Mouse (Mus musculus): ENCODE data around the gene Tiam1. TPM values are rescaled to one million over a fixed set of nuclear protein-coding genes. Genes with fewer than 3 reads are reported as not detected.

Gene Tiam1
- polyA plus RNA-seq, 1 experiment from 2014 or later, result 7.4 TPM

- H3K9ac ChIP-seq (ENCODE audit: low read depth, low read length), result no peak overlapping the region
- no peak overlapping the region for H3K4me2 ChIP-seq (ENCODE audit: low read depth, low read length)
- no peaks in the 10 kb centered on the region for H3K9me3 ChIP-seq (ENCODE audit: control insufficient read depth, low read length)
- WGBS, result 73% methylated on average over 6 of the region's 6 CpGs
- no peak overlapping the region for H3K27ac ChIP-seq (ENCODE audit: low read length)
- no peak overlapping the region for H3K4me3 ChIP-seq (ENCODE audit: low read length)
- ATAC-seq, result no peak
- no peaks in the 10 kb centered on the region for H3K27me3 ChIP-seq (replicated peaks; ENCODE audit: control insufficient read depth, insufficient read depth, low read length)
- no peaks in the 10 kb centered on the region for H3K36me3 ChIP-seq (ENCODE audit: control insufficient read depth, insufficient read depth, low read length)
- peaks cover 12% of the 10 kb centered on the region; the same call in 1 of the 2 replicates for H3K4me1 ChIP-seq (ENCODE audit: control insufficient read depth, insufficient read depth, low read length)
These were observed 193.3 kb downstream of the Tiam1 start for GRCm38 (mm10) chr16:89950251-89950650.

DNA sequence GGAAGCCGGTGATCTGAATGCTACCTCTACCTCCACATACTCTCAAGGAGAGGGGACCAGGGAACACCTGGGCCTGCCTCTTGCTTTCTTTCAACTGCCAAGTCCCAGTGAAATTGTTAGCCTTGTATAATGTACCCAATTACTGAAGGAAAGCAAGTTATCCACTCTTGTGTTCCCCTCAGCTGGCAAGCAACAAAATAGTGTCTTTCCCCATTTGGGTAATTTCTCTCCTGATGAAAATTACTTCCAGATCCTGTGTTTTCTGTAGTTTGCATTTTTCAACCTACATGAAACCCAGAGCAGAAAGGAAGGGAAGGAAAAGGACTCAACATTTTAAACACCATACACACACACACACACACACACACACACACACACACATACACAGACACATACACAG, 195.5 kb downstream of the Tiam1 start:
- ATAC-seq, result no peak
- H3K9ac ChIP-seq (ENCODE audit: low read depth, low read length), result no peak overlapping the region
- H3K27ac ChIP-seq (ENCODE audit: low read length), result no peak overlapping the region
- 100% methylated on average over 1 of the region's 1 CpGs for WGBS
- H3K9me3 ChIP-seq (ENCODE audit: control insufficient read depth, low read length), result no peaks in the 10 kb centered on the region
- no peak overlapping the region for H3K4me2 ChIP-seq (ENCODE audit: low read depth, low read length)
- 0 out of 2 replicates have a peak, but pooled peaks cover 7% of the 10 kb centered on the region for H3K4me1 ChIP-seq (ENCODE audit: control insufficient read depth, insufficient read depth, low read length)
- no peaks in the 10 kb centered on the region for H3K36me3 ChIP-seq (ENCODE audit: control insufficient read depth, insufficient read depth, low read length)
- H3K27me3 ChIP-seq (replicated peaks; ENCODE audit: control insufficient read depth, insufficient read depth, low read length), result no peaks in the 10 kb centered on the region
- H3K4me3 ChIP-seq (ENCODE audit: low read length), result no peak overlapping the region

- H3K4me1 ChIP-seq (ENCODE audit: control insufficient read depth, insufficient read depth, low read length), result 0 out of 2 replicates have a peak, but pooled peaks cover 7% of the 10 kb centered on the region
- H3K36me3 ChIP-seq (ENCODE audit: control insufficient read depth, insufficient read depth, low read length), result no peaks in the 10 kb centered on the region
- H3K4me3 ChIP-seq (ENCODE audit: low read length), result no peak overlapping the region
- H3K9me3 ChIP-seq (ENCODE audit: control insufficient read depth, low read length), result no peaks in the 10 kb centered on the region
- ATAC-seq, result no peak
- no peak overlapping the region for H3K27ac ChIP-seq (ENCODE audit: low read length)
- 92% methylated on average over 11 of the region's 11 CpGs for WGBS
- H3K9ac ChIP-seq (ENCODE audit: low read depth, low read length), result no peak overlapping the region
- no peaks in the 10 kb centered on the region for H3K27me3 ChIP-seq (replicated peaks; ENCODE audit: control insufficient read depth, insufficient read depth, low read length)
- no peak overlapping the region for H3K4me2 ChIP-seq (ENCODE audit: low read depth, low read length)
These were observed 196.8 kb downstream of the Tiam1 start for GRCm38 (mm10) chr16:89946816-89947215.

DNA sequence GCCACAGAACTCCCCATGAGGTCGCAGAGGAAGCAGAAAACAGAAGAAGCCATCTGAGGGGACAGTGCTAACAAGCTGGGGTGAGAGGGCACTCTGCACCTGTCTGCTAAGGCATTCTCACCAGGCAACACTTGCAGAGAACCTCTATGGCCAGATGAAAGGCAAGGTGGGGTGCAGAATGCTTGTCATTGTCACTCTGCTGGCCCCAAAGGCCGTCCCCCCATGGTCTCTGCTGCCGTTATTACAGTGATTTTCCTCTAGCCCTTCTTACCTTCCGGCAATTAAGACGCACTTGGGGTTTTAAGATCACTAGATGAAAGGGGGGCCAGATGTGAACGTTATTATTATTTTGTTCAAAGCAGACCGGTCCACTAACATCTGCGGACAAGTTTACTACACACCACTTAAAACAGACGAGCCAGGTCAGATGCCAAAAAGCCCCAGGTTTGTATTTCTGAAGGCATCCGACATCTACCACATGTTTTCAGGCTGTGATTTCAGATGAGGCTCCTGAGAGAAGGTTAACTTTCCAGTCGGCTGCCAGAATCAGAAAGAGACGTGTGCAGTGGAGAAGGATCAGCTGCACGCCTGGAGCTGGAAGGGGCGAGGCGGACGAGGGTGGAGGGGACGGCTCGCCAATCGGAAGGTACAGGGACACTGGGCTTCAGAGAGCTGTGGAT, 198.8 kb downstream of the Tiam1 start:
- Histone ChIP-seq H3K27ac (ENCODE audit: low read length) (no peak overlapping the region), H3K9me3 (ENCODE audit: control insufficient read depth, low read length) (peaks cover 4% of the 10 kb centered on the region; the same call in 1 of the 2 replicates), H3K4me2 (ENCODE audit: low read depth, low read length) (no peak overlapping the region), H3K4me1 (ENCODE audit: control insufficient read depth, insufficient read depth, low read length) (0 out of 2 replicates have a peak, but pooled peaks cover 3% of the 10 kb centered on the region), H3K9ac (ENCODE audit: low read depth, low read length) (no peak overlapping the region), H3K4me3 (ENCODE audit: low read length) (no peak overlapping the region), H3K36me3 (ENCODE audit: control insufficient read depth, insufficient read depth, low read length) (no peaks in the 10 kb centered on the region), H3K27me3 (replicated peaks; ENCODE audit: control insufficient read depth, insufficient read depth, low read length) (no peaks in the 10 kb centered on the region)
- no peak for ATAC-seq
- 59% methylated on average over 19 of the region's 19 CpGs for WGBS

- Histone ChIP-seq H3K27me3 (replicated peaks; ENCODE audit: control insufficient read depth, insufficient read depth, low read length) (no peaks in the 10 kb centered on the region), H3K4me1 (ENCODE audit: control insufficient read depth, insufficient read depth, low read length) (0 out of 2 replicates have a peak, but pooled peaks cover 3% of the 10 kb centered on the region), H3K4me3 (ENCODE audit: low read length) (no peak overlapping the region), H3K9ac (ENCODE audit: low read depth, low read length) (no peak overlapping the region), H3K36me3 (ENCODE audit: control insufficient read depth, insufficient read depth, low read length) (no peaks in the 10 kb centered on the region), H3K27ac (ENCODE audit: low read length) (no peak overlapping the region), H3K4me2 (ENCODE audit: low read depth, low read length) (no peak overlapping the region), H3K9me3 (ENCODE audit: control insufficient read depth, low read length) (peaks cover 4% of the 10 kb centered on the region; the same call in 1 of the 2 replicates)
- no peak for ATAC-seq
- 56% methylated on average over 6 of the region's 6 CpGs for WGBS
These were observed 199.5 kb downstream of the Tiam1 start for GRCm38 (mm10) chr16:89944050-89944449.

DNA sequence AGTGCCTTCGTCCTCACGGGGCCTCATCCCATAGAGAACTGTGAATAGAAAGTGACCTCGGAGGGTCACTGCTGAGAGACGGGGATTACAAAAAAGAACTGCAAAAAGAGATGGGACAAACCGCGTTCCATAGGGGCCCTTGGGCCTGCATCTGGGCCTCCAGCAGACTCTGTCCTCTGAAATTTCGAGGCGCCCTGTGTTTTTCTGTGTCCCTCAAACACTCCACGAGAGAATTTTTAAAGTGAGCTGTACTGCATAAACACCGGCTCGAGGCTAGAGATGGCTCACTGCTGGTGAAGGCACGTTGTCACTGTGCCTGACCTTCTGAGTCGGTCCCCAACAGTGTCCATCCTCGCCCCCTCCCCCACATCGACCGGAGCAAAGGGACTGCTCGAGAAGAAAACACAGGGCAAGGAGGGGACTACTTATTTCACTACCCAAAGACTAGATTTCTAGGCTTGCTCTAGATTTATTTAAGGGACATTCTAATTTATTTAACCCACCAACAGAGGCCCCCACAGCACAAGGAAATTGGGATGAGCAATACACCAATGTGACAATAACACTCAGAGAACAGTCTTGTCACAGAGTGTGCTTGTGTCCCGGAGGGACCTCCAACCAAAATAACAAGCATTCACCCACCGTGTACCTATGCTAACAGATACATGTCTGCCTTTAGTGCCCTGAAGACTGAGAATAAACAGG, 200.2 kb downstream of the Tiam1 start:
- no peaks in the 10 kb centered on the region for H3K36me3 ChIP-seq (ENCODE audit: control insufficient read depth, insufficient read depth, low read length)
- peaks cover 4% of the 10 kb centered on the region; the same call in 1 of the 2 replicates for H3K9me3 ChIP-seq (ENCODE audit: control insufficient read depth, low read length)
- peak overlapping the region; percentile 35; the same call in 1 of the 2 replicates for H3K9ac ChIP-seq (ENCODE audit: low read depth, low read length)
- H3K27me3 ChIP-seq (replicated peaks; ENCODE audit: control insufficient read depth, insufficient read depth, low read length), result no peaks in the 10 kb centered on the region
- no peak for ATAC-seq
- 0 out of 2 replicates have a peak, but pooled peaks cover 3% of the 10 kb centered on the region for H3K4me1 ChIP-seq (ENCODE audit: control insufficient read depth, insufficient read depth, low read length)
- H3K4me2 ChIP-seq (ENCODE audit: low read depth, low read length), result no peak overlapping the region
- no peak overlapping the region for H3K27ac ChIP-seq (ENCODE audit: low read length)
- 50% methylated on average over 19 of the region's 19 CpGs for WGBS
- H3K4me3 ChIP-seq (ENCODE audit: low read length), result no peak overlapping the region

DNA sequence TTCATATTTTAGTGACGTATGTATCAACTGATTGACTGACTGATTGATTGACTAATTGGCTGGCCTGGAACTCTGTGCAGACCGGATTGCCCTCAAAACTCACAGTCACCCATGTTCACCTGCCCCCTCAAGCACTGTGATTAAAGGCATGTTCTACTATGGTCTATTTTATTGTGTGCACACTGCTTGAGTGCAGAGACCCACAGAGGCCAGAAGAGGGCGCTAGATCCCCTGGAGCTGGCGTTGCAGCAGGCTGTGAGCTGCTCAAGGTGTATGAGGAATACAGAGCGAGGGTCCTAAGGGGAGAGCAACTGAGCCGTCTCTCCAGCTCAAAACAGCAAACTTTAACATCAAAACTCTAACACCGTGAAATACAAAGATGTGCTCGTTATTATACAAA, 202.9 kb downstream of the Tiam1 start:
- WGBS, result 89% methylated on average over 8 of the region's 8 CpGs
- H3K4me2 ChIP-seq (ENCODE audit: low read depth, low read length), result no peak overlapping the region
- no peaks in the 10 kb centered on the region for H3K27me3 ChIP-seq (replicated peaks; ENCODE audit: control insufficient read depth, insufficient read depth, low read length)
- 0 out of 2 replicates have a peak, but pooled peaks cover 3% of the 10 kb centered on the region for H3K4me1 ChIP-seq (ENCODE audit: control insufficient read depth, insufficient read depth, low read length)
- no peak overlapping the region for H3K9ac ChIP-seq (ENCODE audit: low read depth, low read length)
- peaks cover 4% of the 10 kb centered on the region; the same call in 1 of the 2 replicates for H3K9me3 ChIP-seq (ENCODE audit: control insufficient read depth, low read length)
- no peak overlapping the region for H3K4me3 ChIP-seq (ENCODE audit: low read length)
- no peaks in the 10 kb centered on the region for H3K36me3 ChIP-seq (ENCODE audit: control insufficient read depth, insufficient read depth, low read length)
- H3K27ac ChIP-seq (ENCODE audit: low read length), result no peak overlapping the region
- no peak for ATAC-seq

- Histone ChIP-seq H3K4me2 (ENCODE audit: low read depth, low read length) (no peak overlapping the region), H3K9me3 (ENCODE audit: control insufficient read depth, low read length) (peaks cover 4% of the 10 kb centered on the region; the same call in 1 of the 2 replicates), H3K27ac (ENCODE audit: low read length) (no peak overlapping the region), H3K4me3 (ENCODE audit: low read length) (no peak overlapping the region), H3K27me3 (replicated peaks; ENCODE audit: control insufficient read depth, insufficient read depth, low read length) (no peaks in the 10 kb centered on the region), H3K4me1 (ENCODE audit: control insufficient read depth, insufficient read depth, low read length) (no peaks in the 10 kb centered on the region), H3K36me3 (ENCODE audit: control insufficient read depth, insufficient read depth, low read length) (no peaks in the 10 kb centered on the region), H3K9ac (ENCODE audit: low read depth, low read length) (no peak overlapping the region)
- WGBS, result 49% methylated on average over 7 of the region's 7 CpGs
- no peak for ATAC-seq
These were observed 205.3 kb downstream of the Tiam1 start for GRCm38 (mm10) chr16:89938277-89938676.

GRCm38 (mm10) chr16:89936571-89936970, 207.0 kb downstream of the Tiam1 start:
- Histone ChIP-seq H3K4me2 (ENCODE audit: low read depth, low read length) (no peak overlapping the region), H3K27ac (ENCODE audit: low read length) (no peak overlapping the region), H3K9me3 (ENCODE audit: control insufficient read depth, low read length) (peaks cover 4% of the 10 kb centered on the region; the same call in 1 of the 2 replicates), H3K36me3 (ENCODE audit: control insufficient read depth, insufficient read depth, low read length) (no peaks in the 10 kb centered on the region), H3K4me1 (ENCODE audit: control insufficient read depth, insufficient read depth, low read length) (no peaks in the 10 kb centered on the region), H3K4me3 (ENCODE audit: low read length) (no peak overlapping the region), H3K27me3 (replicated peaks; ENCODE audit: control insufficient read depth, insufficient read depth, low read length) (no peaks in the 10 kb centered on the region), H3K9ac (ENCODE audit: low read depth, low read length) (no peak overlapping the region)
- WGBS, result 72% methylated on average over 6 of the region's 6 CpGs
- no peak for ATAC-seq
